Mouse (Mus musculus) myocyte (in vitro differentiated cells): ENCODE measurements around the gene Rnf130. TPM values are rescaled to one million over a fixed set of nuclear protein-coding genes. Genes with fewer than 3 reads are reported as not detected.

Source experiments
- H3K27me3 ChIP-seq: one replicate; pipeline ENCODE4 v1.6.1; 2011; ENCODE audit not compliant: control insufficient read depth, insufficient read depth, insufficient read length
- H3K36me3 ChIP-seq: one replicate; pipeline ENCODE4 v1.6.1; 2011; ENCODE audit not compliant: control insufficient read depth, insufficient read depth
- H3K4me2 ChIP-seq: one replicate; pipeline ENCODE4 v1.6.1; 2011; ENCODE audit warnings: low read depth, control low read depth
- H3K4me3 ChIP-seq: one replicate; pipeline ENCODE4 v1.5.1; 2011; ENCODE audit warnings: mild to moderate bottlenecking, control low read depth, moderate library complexity
- H3K79me2 ChIP-seq: one replicate; pipeline ENCODE4 v1.6.1; 2011; ENCODE audit not compliant: control insufficient read depth, insufficient read depth
- H3ac ChIP-seq: one replicate; pipeline ENCODE4 v1.6.1; 2011; ENCODE audit not compliant: control insufficient read depth, insufficient read length
- CEBPB ChIP-seq: IDR thresholded peaks from 2 replicates; pipeline ENCODE4 v1.6.1; 2011; ENCODE audit warnings: mild to moderate bottlenecking, moderate library complexity; ENCODE audit not compliant: poor library complexity, insufficient read depth, severe bottlenecking
- E2F4 ChIP-seq: IDR thresholded peaks from one replicate; pipeline ENCODE4 v1.6.1; 2011; ENCODE audit warnings: mild to moderate bottlenecking, control low read depth, moderate library complexity; ENCODE audit not compliant: insufficient read depth
- MAX ChIP-seq: IDR thresholded peaks from one replicate; pipeline ENCODE4 v1.6.1; 2011; ENCODE audit warnings: low read depth, mild to moderate bottlenecking, control low read depth
- MYOD1 ChIP-seq, 3 experiments: IDR thresholded peaks; one replicate each; pipeline ENCODE4 v1.6.1; 2011; ENCODE audit warnings: control low read depth in 2 of 3, low read depth in 2 of 3, mild to moderate bottlenecking in 2 of 3, moderate library complexity in 1 of 3; ENCODE audit not compliant: insufficient read length in 2 of 3, control insufficient read depth in 1 of 3
- MYOG ChIP-seq, 3 experiments: IDR thresholded peaks; one replicate each; pipeline ENCODE4 v1.6.1; 2011; ENCODE audit warnings: control low read depth in 2 of 3, low read depth in 2 of 3, mild to moderate bottlenecking in 2 of 3; ENCODE audit not compliant: insufficient read length in 2 of 3, control insufficient read depth in 1 of 3, insufficient read depth in 1 of 3
- POLR2A ChIP-seq: IDR thresholded peaks from one replicate; pipeline ENCODE4 v1.6.1; 2011; ENCODE audit warnings: low read depth, mild to moderate bottlenecking, control low read depth, moderate library complexity; ENCODE audit not compliant: insufficient read length
- POLR2AphosphoS2 ChIP-seq: IDR thresholded peaks from one replicate; pipeline ENCODE4 v1.6.1; 2011; ENCODE audit warnings: low read depth, control low read depth; ENCODE audit not compliant: insufficient read length
- REST ChIP-seq: IDR thresholded peaks from one replicate; pipeline ENCODE4 v1.6.1; 2011; ENCODE audit warnings: mild to moderate bottlenecking, control low read depth, moderate library complexity; ENCODE audit not compliant: insufficient read depth, insufficient read length
- SRF ChIP-seq: IDR thresholded peaks from one replicate; pipeline ENCODE4 v1.6.1; 2011; ENCODE audit warnings: low read depth; ENCODE audit not compliant: control insufficient read depth, insufficient read length
- TCF12 ChIP-seq: IDR thresholded peaks from one replicate; pipeline ENCODE4 v1.6.1; 2011; ENCODE audit warnings: mild to moderate bottlenecking, control low read depth; ENCODE audit not compliant: poor library complexity, insufficient read depth, severe bottlenecking
- TCF3 ChIP-seq: IDR thresholded peaks from one replicate; pipeline ENCODE4 v1.6.1; 2011; ENCODE audit warnings: low read depth, control low read depth; ENCODE audit not compliant: insufficient read length
- USF1 ChIP-seq: IDR thresholded peaks from one replicate; pipeline ENCODE4 v1.6.1; 2011; ENCODE audit warnings: low read depth, mild to moderate bottlenecking, control low read depth, moderate library complexity
- polyA plus RNA-seq: library from polyadenylated mRNA; unstranded; fragments of >200 nt; fragmentation: generic; extraction: Trizol; gene quantifications from one replicate; pipeline ENCODE4 v1.2.1, GENCODE M21; 2012; ENCODE audit warnings: missing spikeins

Rnf130 gene
- polyA plus RNA-seq, 1 experiment, result not detected

DNA sequence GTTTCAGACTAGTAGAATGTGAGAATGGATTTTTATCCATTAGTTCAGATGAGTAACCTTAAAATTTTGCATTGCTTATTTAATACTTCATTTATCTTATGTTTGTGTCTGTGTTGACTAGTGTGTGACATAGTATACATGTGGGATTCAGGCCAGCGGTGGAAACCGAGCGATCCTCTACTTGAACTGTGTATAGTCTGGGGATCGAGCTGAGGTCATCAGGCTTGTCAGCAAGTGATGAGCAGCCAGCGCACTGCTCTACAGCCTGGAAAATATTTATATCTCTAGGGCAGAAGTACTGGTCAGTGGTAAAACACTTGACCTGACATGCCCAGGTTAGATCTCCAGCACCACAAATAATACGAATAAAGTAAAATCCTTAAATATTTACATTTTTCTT, 23.0 kb downstream of the Rnf130 start:
- no peak for TF ChIP-seq MAX
- TF ChIP-seq POLR2AphosphoS2, result no peak
- Histone ChIP-seq H3K27me3 (peaks cover 10% of the 10 kb centered on the region), H3K36me3 (no peaks in the 10 kb centered on the region), H3ac (no peak overlapping the region), H3K4me2 (no peak overlapping the region), H3K4me3 (no peak overlapping the region), H3K79me2 (no peaks in the 10 kb centered on the region)

DNA sequence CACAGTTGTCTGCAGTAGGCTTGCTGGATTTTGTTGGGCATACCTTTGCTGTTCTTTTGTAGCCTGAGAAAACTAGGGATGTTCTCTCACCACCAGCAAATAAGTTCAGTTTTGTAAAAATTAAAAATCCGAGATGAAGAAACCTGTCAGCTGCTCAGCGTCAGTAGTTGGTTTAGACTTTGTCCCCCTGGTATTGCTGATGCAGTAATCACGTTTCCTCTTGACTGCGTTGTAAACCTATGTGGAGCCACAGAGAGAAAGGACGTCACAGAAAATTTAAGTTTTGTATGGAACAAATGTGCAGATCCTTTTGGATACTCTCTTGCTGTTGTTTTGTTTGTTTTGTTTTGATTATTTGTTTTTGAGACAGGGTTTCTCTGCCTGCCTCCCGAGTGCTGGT, 25.2 kb downstream of the Rnf130 start:
- Histone ChIP-seq H3K27me3 (peaks cover 15% of the 10 kb centered on the region), H3ac (no peak overlapping the region), H3K79me2 (no peaks in the 10 kb centered on the region), H3K4me3 (no peak overlapping the region), H3K36me3 (no peaks in the 10 kb centered on the region), H3K4me2 (no peak overlapping the region)
- no peak for TF ChIP-seq REST
- TF ChIP-seq E2F4, result no peak
- no peak for TF ChIP-seq MYOD1 (IDR thresholded peaks at IDR 0.05; ENCODE audit: control insufficient read depth in 1 of 3, insufficient read length in 2 of 3, low read depth in 2 of 3)
- TF ChIP-seq POLR2AphosphoS2, result no peak
- no peak for TF ChIP-seq TCF12
- TF ChIP-seq MYOG (IDR thresholded peaks at IDR 0.05; ENCODE audit: control insufficient read depth in 1 of 3, insufficient read depth in 1 of 3, insufficient read length in 2 of 3, low read depth in 2 of 3), result no peak
- TF ChIP-seq TCF3, result no peak
- TF ChIP-seq POLR2A, result no peak
- no peak for TF ChIP-seq SRF
- TF ChIP-seq CEBPB, result no peak
- no peak for TF ChIP-seq USF1
- no peak for TF ChIP-seq MAX

DNA sequence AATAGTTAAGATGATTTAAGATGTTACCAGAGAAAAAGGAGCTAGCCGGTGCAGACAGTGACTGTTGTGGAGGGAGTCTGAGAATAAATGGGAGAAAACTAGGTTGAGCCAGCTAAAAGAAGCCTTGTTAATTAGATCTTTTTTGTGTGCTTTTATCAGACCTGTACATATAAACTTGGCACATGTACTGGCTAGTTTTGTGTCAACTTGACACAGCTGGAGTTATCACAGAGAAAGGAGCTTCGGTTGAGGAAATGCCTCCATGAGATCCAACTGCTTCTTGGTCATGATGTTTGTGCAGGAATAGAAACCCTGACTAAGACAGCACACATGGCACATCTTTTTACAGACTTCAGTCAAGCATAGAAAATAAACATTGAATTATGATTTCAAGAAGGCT, 32.6 kb downstream of the Rnf130 start:
- no peaks in the 10 kb centered on the region for H3K79me2 ChIP-seq
- no peak overlapping the region for H3K4me2 ChIP-seq
- H3K36me3 ChIP-seq, result no peaks in the 10 kb centered on the region
- H3K4me3 ChIP-seq, result no peak overlapping the region
- H3ac ChIP-seq, result no peak overlapping the region
- H3K27me3 ChIP-seq, result peaks cover 18% of the 10 kb centered on the region
- TF ChIP-seq REST (no peak), E2F4 (no peak)

DNA sequence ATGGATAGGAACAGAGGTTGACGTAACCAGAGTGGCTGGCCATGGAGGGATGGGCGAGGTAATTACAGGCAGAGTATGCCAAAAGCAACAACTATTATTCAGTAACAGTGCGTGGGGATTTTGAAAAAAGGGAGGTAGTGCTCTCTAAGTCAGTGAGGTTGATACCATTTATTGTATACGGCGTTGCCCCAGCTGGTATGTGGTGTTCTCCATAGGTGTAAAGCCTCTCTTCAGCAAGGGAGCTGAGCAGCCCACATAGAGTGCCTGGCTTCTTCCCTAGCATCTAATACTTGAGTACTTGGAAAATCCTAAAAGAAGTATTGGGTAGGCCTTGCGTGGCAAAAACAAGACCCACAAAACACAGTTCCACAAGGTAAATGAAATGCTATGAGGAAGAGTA, 33.1 kb downstream of the Rnf130 start:
- H3K27me3 ChIP-seq, result peaks cover 18% of the 10 kb centered on the region
- TF ChIP-seq REST, result no peak
- TF ChIP-seq TCF12, result no peak
- TF ChIP-seq CEBPB, result no peak
- TF ChIP-seq MAX, result no peak
- TF ChIP-seq E2F4, result no peak
- TF ChIP-seq POLR2A, result no peak
- TF ChIP-seq USF1, result no peak
- TF ChIP-seq SRF, result no peak
- TF ChIP-seq MYOD1 (IDR thresholded peaks at IDR 0.05; ENCODE audit: control insufficient read depth in 1 of 3, insufficient read length in 2 of 3, low read depth in 2 of 3), result no peak
- no peak for TF ChIP-seq MYOG (IDR thresholded peaks at IDR 0.05; ENCODE audit: control insufficient read depth in 1 of 3, insufficient read depth in 1 of 3, insufficient read length in 2 of 3, low read depth in 2 of 3)
- no peak for TF ChIP-seq POLR2AphosphoS2
- no peak for TF ChIP-seq TCF3
- no peak overlapping the region for H3ac ChIP-seq
- no peak overlapping the region for H3K4me2 ChIP-seq
- H3K4me3 ChIP-seq, result no peak overlapping the region
- H3K79me2 ChIP-seq, result no peaks in the 10 kb centered on the region
- H3K36me3 ChIP-seq, result no peaks in the 10 kb centered on the region

DNA sequence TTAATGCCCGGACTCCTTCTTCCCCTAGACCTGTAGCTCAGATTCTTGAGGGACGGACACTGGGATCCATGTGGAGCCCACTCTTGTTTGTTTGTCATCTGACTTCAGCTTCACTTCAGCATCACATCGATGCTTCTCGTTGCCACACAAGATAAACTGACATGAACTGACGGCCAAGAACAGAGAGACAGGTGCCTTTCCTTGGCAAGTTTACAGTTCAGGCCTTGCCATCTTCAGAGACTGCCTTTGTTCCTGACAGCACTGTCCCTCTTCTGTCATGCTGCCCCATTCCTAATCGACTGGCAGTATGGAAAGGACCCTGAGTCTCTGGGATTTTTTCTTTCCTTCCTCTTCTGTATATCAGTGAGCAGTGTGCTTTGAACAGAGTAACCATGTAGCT, 33.9 kb downstream of the Rnf130 start:
- no peak overlapping the region for H3K4me3 ChIP-seq
- H3ac ChIP-seq, result no peak overlapping the region
- no peaks in the 10 kb centered on the region for H3K36me3 ChIP-seq
- H3K4me2 ChIP-seq, result no peak overlapping the region
- TF ChIP-seq POLR2A (no peak), POLR2AphosphoS2 (no peak), REST (no peak), TCF3 (no peak), MAX (no peak), SRF (no peak), E2F4 (no peak), MYOD1 (IDR thresholded peaks at IDR 0.05; ENCODE audit: control insufficient read depth in 1 of 3, insufficient read length in 2 of 3, low read depth in 2 of 3) (no peak), MYOG (IDR thresholded peaks at IDR 0.05; ENCODE audit: control insufficient read depth in 1 of 3, insufficient read depth in 1 of 3, insufficient read length in 2 of 3, low read depth in 2 of 3) (no peak), TCF12 (no peak), CEBPB (no peak), USF1 (no peak)
- H3K27me3 ChIP-seq, result peaks cover 13% of the 10 kb centered on the region
- H3K79me2 ChIP-seq, result no peaks in the 10 kb centered on the region

DNA sequence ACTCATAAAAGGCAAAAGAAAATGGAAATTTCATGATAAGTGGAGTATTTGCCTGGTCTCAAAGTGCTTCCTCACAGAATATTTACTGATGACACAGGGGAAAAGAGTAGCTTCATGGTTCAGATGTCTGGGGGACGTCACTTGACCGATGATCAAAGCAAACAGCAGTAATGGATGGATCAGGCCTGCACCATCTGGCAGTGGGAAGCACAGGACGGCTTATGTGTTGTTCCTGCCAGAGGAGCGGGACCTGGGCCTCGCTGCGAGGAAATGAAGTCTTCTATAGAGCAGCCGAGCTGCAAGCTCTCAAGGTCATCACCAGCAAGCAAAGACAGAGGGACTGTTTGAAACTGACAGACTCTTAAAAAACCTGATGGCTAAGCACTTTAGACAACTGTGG, 37.0 kb downstream of the Rnf130 start:
- TF ChIP-seq REST (no peak), CEBPB (no peak), E2F4 (no peak), TCF3 (no peak), MYOG (IDR thresholded peaks at IDR 0.05; ENCODE audit: control insufficient read depth in 1 of 3, insufficient read depth in 1 of 3, insufficient read length in 2 of 3, low read depth in 2 of 3) (no peak), MAX (no peak), MYOD1 (IDR thresholded peaks at IDR 0.05; ENCODE audit: control insufficient read depth in 1 of 3, insufficient read length in 2 of 3, low read depth in 2 of 3) (no peak), TCF12 (no peak), POLR2AphosphoS2 (no peak), SRF (no peak), POLR2A (no peak), USF1 (no peak)
- H3ac ChIP-seq, result no peak overlapping the region
- H3K79me2 ChIP-seq, result no peaks in the 10 kb centered on the region
- peaks cover 6% of the 10 kb centered on the region for H3K27me3 ChIP-seq
- H3K36me3 ChIP-seq, result no peaks in the 10 kb centered on the region
- H3K4me3 ChIP-seq, result no peak overlapping the region
- H3K4me2 ChIP-seq, result no peak overlapping the region
